Mouse (Mus musculus): ENCODE measurements around the gene Timm22. TPM values are rescaled to one million over a fixed set of nuclear protein-coding genes. Genes with fewer than 3 reads are reported as not detected.

Gene Timm22
- total RNA-seq, 1 experiment, result 72.1 TPM

DNA sequence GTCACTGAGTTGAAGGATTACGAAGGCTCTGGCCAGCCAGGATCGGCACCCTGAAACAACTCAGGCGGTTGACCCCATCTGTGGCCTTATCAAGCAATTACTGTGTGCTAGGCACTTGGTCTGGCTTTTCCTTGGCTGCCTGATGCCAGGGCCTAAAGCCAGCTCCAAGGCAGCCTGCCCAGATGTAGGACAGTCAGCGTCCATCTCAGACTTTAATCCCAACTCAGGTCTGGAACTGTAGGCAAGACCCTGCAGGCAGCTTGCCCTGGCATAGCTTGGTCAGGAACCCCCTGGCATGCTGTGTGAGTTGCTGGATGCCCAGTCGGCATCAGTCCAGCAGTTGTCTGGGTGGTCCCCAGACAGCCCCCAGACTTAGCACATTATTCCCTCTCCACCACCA is 29.3 kb downstream of the Timm22 start:
- peaks cover 0 to 4% of the 10 kb centered on the region in 2 experiments; a peak in 1 of 4 replicates for H3K4me1 ChIP-seq (ENCODE audit: control insufficient read depth in 2 of 2, insufficient read depth in 2 of 2, low read length in 2 of 2, poor library complexity in 1 of 2)
- H3K36me3 ChIP-seq (ENCODE audit: control insufficient read depth, insufficient read depth, low read length, poor library complexity, severe bottlenecking), result no peaks in the 10 kb centered on the region; the same call in 1 of the 2 replicates
- no peak for TF ChIP-seq ZNF384 (IDR thresholded peaks at IDR 0.05; ENCODE audit: low read depth, low read length)
- DNase-seq (ENCODE audit: low read depth, low spot score), result no peak
- H3K9ac ChIP-seq (ENCODE audit: insufficient read depth, low read depth, low read length, poor library complexity, severe bottlenecking), result no peak overlapping the region
- no peak overlapping the region for H3K27ac ChIP-seq (ENCODE audit: insufficient read depth, low read depth, low read length, poor library complexity, severe bottlenecking)
- in situ Hi-C loops (cut with MboI; ENCODE audit: low sequenced_read_pairs in 2 of 2, unreplicated experiment in 2 of 2), result no loop called here
- no peaks in the 10 kb centered on the region for H3K9me3 ChIP-seq (ENCODE audit: control insufficient read depth, insufficient read depth, low read depth, low read length)
- H3K4me3 ChIP-seq (ENCODE audit: insufficient read depth in 1 of 2, low read depth in 1 of 2, low read length in 2 of 2, poor library complexity in 1 of 2, severe bottlenecking in 1 of 2), result no peak overlapping the region

DNA sequence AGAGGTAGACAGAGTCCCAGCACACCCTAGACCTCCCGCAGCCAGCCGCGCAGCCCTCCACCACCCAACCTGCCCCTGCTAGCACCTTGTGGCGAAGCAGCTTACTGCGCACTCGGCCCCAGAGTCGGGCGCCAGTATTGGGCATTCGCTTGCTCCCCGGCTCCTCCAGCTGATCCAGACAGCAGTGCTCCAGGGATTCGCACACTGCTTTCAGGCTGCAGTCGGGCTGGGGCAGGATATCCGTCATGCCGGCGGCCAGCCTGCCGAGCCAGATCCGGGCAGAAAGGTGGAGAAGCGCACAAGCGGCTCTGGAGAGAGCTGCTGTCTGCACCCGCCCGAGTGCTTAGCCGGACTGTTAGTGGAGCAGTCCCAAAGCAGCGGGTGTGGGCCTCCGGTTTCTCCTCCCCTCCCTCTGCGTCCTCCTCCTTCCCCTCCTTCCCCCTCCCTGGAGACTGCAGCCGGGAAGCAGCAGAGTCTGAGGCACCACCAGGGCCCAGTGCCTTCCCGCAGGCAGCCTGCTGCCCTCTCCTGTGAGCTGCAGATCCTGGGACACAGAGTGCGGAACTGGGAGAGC is 30.2 kb downstream of the Timm22 start:
- H3K36me3 ChIP-seq (ENCODE audit: control insufficient read depth, insufficient read depth, low read length, poor library complexity, severe bottlenecking), result no peaks in the 10 kb centered on the region; the same call in 1 of the 2 replicates
- H3K4me1 ChIP-seq (ENCODE audit: control insufficient read depth in 2 of 2, insufficient read depth in 2 of 2, low read length in 2 of 2, poor library complexity in 1 of 2), result peaks cover 0 to 5% of the 10 kb centered on the region in 2 experiments; a peak in 1 of 4 replicates
- in situ Hi-C loops (cut with MboI; ENCODE audit: low sequenced_read_pairs in 2 of 2, unreplicated experiment in 2 of 2), result no loop called here
- no peaks in the 10 kb centered on the region for H3K9me3 ChIP-seq (ENCODE audit: control insufficient read depth, insufficient read depth, low read depth, low read length)
- H3K9ac ChIP-seq (ENCODE audit: insufficient read depth, low read depth, low read length, poor library complexity, severe bottlenecking), result peak overlapping the region; percentile 56; the same call in 1 of the 2 replicates
- no peak for TF ChIP-seq ZC3H11A (IDR thresholded peaks at IDR 0.05; ENCODE audit: borderline replicate concordance, low read depth, low read length)
- TF ChIP-seq MAFK (IDR thresholded peaks at IDR 0.05; ENCODE audit: insufficient read depth, low read depth, low read length), result no peak
- TF ChIP-seq HCFC1 (IDR thresholded peaks at IDR 0.05; ENCODE audit: borderline replicate concordance, insufficient read depth, low read length), result no peak
- TF ChIP-seq ZNF384 (IDR thresholded peaks at IDR 0.05; ENCODE audit: low read depth, low read length), result no peak
- TF ChIP-seq CHD2 (IDR thresholded peaks at IDR 0.05; ENCODE audit: low read depth, low read length), result no peak
- H3K27ac ChIP-seq (ENCODE audit: insufficient read depth, low read depth, low read length, poor library complexity, severe bottlenecking), result no peak overlapping the region
- peak overlapping the region; percentile 67 to 82 for H3K4me3 ChIP-seq (ENCODE audit: insufficient read depth in 1 of 2, low read depth in 1 of 2, low read length in 2 of 2, poor library complexity in 1 of 2, severe bottlenecking in 1 of 2)
- peak; percentile 56 for DNase-seq (ENCODE audit: low read depth, low spot score)

- in situ Hi-C loops (cut with MboI; ENCODE audit: low sequenced_read_pairs in 2 of 2, unreplicated experiment in 2 of 2), result no loop called here
- peaks cover 0 to 14% of the 10 kb centered on the region in 2 experiments; a peak in 1 of 4 replicates for H3K4me1 ChIP-seq (ENCODE audit: control insufficient read depth in 2 of 2, insufficient read depth in 2 of 2, low read length in 2 of 2, poor library complexity in 1 of 2)
These were observed 32.9 kb downstream of the Timm22 start for GRCm38 (mm10) chr11:76439666-76440065.

GRCm38 (mm10) chr11:76445459-76445858 is 38.7 kb downstream of the Timm22 start:
- in situ Hi-C loops (cut with MboI; ENCODE audit: low sequenced_read_pairs in 2 of 2, unreplicated experiment in 2 of 2), result no loop called here
- H3K4me3 ChIP-seq (ENCODE audit: insufficient read depth in 1 of 2, low read depth in 1 of 2, low read length in 2 of 2, poor library complexity in 1 of 2, severe bottlenecking in 1 of 2), result no peak overlapping the region
- no peaks in the 10 kb centered on the region for H3K9me3 ChIP-seq (ENCODE audit: control insufficient read depth, insufficient read depth, low read depth, low read length)
- peaks cover 10% of the 10 kb centered on the region; the same call in 1 of the 2 replicates for H3K36me3 ChIP-seq (ENCODE audit: control insufficient read depth, insufficient read depth, low read length, poor library complexity, severe bottlenecking)
- TF ChIP-seq HCFC1 (IDR thresholded peaks at IDR 0.05; ENCODE audit: borderline replicate concordance, insufficient read depth, low read length) (no peak), MAFK (IDR thresholded peaks at IDR 0.05; ENCODE audit: insufficient read depth, low read depth, low read length) (no peak), CHD2 (IDR thresholded peaks at IDR 0.05; ENCODE audit: low read depth, low read length) (no peak), ZC3H11A (IDR thresholded peaks at IDR 0.05; ENCODE audit: borderline replicate concordance, low read depth, low read length) (no peak), ZNF384 (IDR thresholded peaks at IDR 0.05; ENCODE audit: low read depth, low read length) (no peak)
- no peak overlapping the region for H3K9ac ChIP-seq (ENCODE audit: insufficient read depth, low read depth, low read length, poor library complexity, severe bottlenecking)
- no peak overlapping the region for H3K27ac ChIP-seq (ENCODE audit: insufficient read depth, low read depth, low read length, poor library complexity, severe bottlenecking)
- H3K4me1 ChIP-seq (ENCODE audit: control insufficient read depth in 2 of 2, insufficient read depth in 2 of 2, low read length in 2 of 2, poor library complexity in 1 of 2), result peaks cover 4 to 25% of the 10 kb centered on the region in 2 experiments; a peak in 3 of 4 replicates
- no peak for DNase-seq (ENCODE audit: low read depth, low spot score)

More at GRCm38 (mm10) chr11:76439666-76440065, 32.9 kb downstream of the Timm22 start:
- Histone ChIP-seq H3K9ac (ENCODE audit: insufficient read depth, low read depth, low read length, poor library complexity, severe bottlenecking) (no peak overlapping the region), H3K27ac (ENCODE audit: insufficient read depth, low read depth, low read length, poor library complexity, severe bottlenecking) (no peak overlapping the region), H3K36me3 (ENCODE audit: control insufficient read depth, insufficient read depth, low read length, poor library complexity, severe bottlenecking) (peaks cover 3% of the 10 kb centered on the region; the same call in 1 of the 2 replicates), H3K9me3 (ENCODE audit: control insufficient read depth, insufficient read depth, low read depth, low read length) (no peaks in the 10 kb centered on the region), H3K4me3 (ENCODE audit: insufficient read depth in 1 of 2, low read depth in 1 of 2, low read length in 2 of 2, poor library complexity in 1 of 2, severe bottlenecking in 1 of 2) (no peak overlapping the region)
- TF ChIP-seq CHD2 (IDR thresholded peaks at IDR 0.05; ENCODE audit: low read depth, low read length) (no peak), MAFK (IDR thresholded peaks at IDR 0.05; ENCODE audit: insufficient read depth, low read depth, low read length) (no peak), ZC3H11A (IDR thresholded peaks at IDR 0.05; ENCODE audit: borderline replicate concordance, low read depth, low read length) (no peak), ZNF384 (IDR thresholded peaks at IDR 0.05; ENCODE audit: low read depth, low read length) (no peak), HCFC1 (IDR thresholded peaks at IDR 0.05; ENCODE audit: borderline replicate concordance, insufficient read depth, low read length) (no peak)
- no peak for DNase-seq (ENCODE audit: low read depth, low spot score)
